Mouse (Mus musculus) bone marrow macrophage, adult 2 months (primary cell): Measurements from ENCODE around the gene Cpsf4. TPM values are rescaled to one million over a fixed set of nuclear protein-coding genes. Genes with fewer than 3 reads are reported as not detected.
"Not testable (repeated sequence)": the region's sequence is repeated elsewhere in the genome, so short reads cannot be mapped to it uniquely, and the experiment has no call there.

ENCODE experiments used
- H3K27ac ChIP-seq: 2 replicates; pipeline ENCODE4 v1.5.1; 2012; ENCODE audit warnings: low read depth, low read length; ENCODE audit not compliant: insufficient read depth
- H3K4me1 ChIP-seq: 2 replicates; pipeline ENCODE4 v1.6.1; 2012; ENCODE audit warnings: low read length; ENCODE audit not compliant: control insufficient read depth, insufficient read depth
- H3K4me3 ChIP-seq: 2 replicates; pipeline ENCODE4 v1.5.1; 2012; ENCODE audit warnings: mild to moderate bottlenecking, low read length, moderate library complexity; ENCODE audit not compliant: insufficient read depth
- CTCF ChIP-seq: IDR thresholded peaks from 2 replicates; pipeline ENCODE4 v1.5.1; 2012; ENCODE audit warnings: low read depth, mild to moderate bottlenecking, low read length, moderate library complexity
- POLR2A ChIP-seq: IDR thresholded peaks from 2 replicates; pipeline ENCODE4 v1.6.1; 2012; ENCODE audit warnings: mild to moderate bottlenecking, low read depth, low read length, borderline replicate concordance
- polyA plus RNA-seq: library from polyadenylated mRNA; stranded (reverse); fragments of >200 nt; gene quantifications from 2 replicates; pipeline ENCODE4 v1.2.4, GENCODE M21; 2012; ENCODE audit not compliant: missing spikeins, insufficient read depth, insufficient read length

The Cpsf4 gene
- polyA plus RNA-seq, 1 experiment: 24.9 TPM

- Histone ChIP-seq H3K27ac (no peak overlapping the region), H3K4me1 (0 out of 2 replicates have a peak, but pooled peaks cover 2% of the 10 kb centered on the region), H3K4me3 (no peak overlapping the region)
- no peak for TF ChIP-seq CTCF
- TF ChIP-seq POLR2A: no peak
Measured at GRCm38 (mm10) chr5:145130995-145131394, 36.0 kb upstream of the Cpsf4 start.

GRCm38 (mm10) chr5:145133275-145133674 lies 33.7 kb upstream of the Cpsf4 start:
- not testable (repeated sequence) for H3K4me1 ChIP-seq, H3K4me3 ChIP-seq, H3K27ac ChIP-seq

GRCm38 (mm10) chr5:145138836-145139235 lies 28.2 kb upstream of the Cpsf4 start:
- TF ChIP-seq POLR2A (no peak), CTCF (no peak)

GRCm38 (mm10) chr5:145139571-145140519 lies 27.2 kb upstream of the Cpsf4 start, which contains the start of the genes Pdap1 and Bud31:
TSS of gene Pdap1 (minus strand) at chr5:145140238.
TSS of gene Bud31 (plus strand) at chr5:145140362.
- peaks cover 13% of the 10 kb centered on the region for H3K4me1 ChIP-seq
- H3K4me3 ChIP-seq: peak within 1 kb of the TSS; percentile 96
- TF ChIP-seq CTCF (no peak), POLR2A (no peak)
- H3K27ac ChIP-seq: peak within 1 kb of the TSS; percentile 97

More at GRCm38 (mm10) chr5:145138836-145139235, 28.2 kb upstream of the Cpsf4 start:
- Histone ChIP-seq H3K27ac (no peak overlapping the region), H3K4me3 (peak overlapping the region; percentile 96), H3K4me1 (peaks cover 13% of the 10 kb centered on the region)

- Histone ChIP-seq H3K4me3 (peak overlapping the region; percentile 96), H3K27ac (peak overlapping the region; percentile 97), H3K4me1 (peaks cover 13% of the 10 kb centered on the region)
- TF ChIP-seq CTCF: no peak
- no peak for TF ChIP-seq POLR2A
Measured at GRCm38 (mm10) chr5:145140611-145141010, 26.4 kb upstream of the Cpsf4 start.

GRCm38 (mm10) chr5:145147748-145148147 lies 19.3 kb upstream of the Cpsf4 start:
- Histone ChIP-seq H3K4me1 (no peaks in the 10 kb centered on the region), H3K4me3 (no peak overlapping the region)
- TF ChIP-seq POLR2A: no peak

GRCm38 (mm10) chr5:145149294-145149693 lies 17.7 kb upstream of the Cpsf4 start:
- H3K4me1 ChIP-seq: no peaks in the 10 kb centered on the region
- no peak overlapping the region for H3K4me3 ChIP-seq
- TF ChIP-seq CTCF (no peak), POLR2A (no peak)
- no peak overlapping the region for H3K27ac ChIP-seq

More at GRCm38 (mm10) chr5:145147748-145148147, 19.3 kb upstream of the Cpsf4 start:
- no peak overlapping the region for H3K27ac ChIP-seq

GRCm38 (mm10) chr5:145152690-145153089 lies 14.3 kb upstream of the Cpsf4 start:
- no peaks in the 10 kb centered on the region for H3K4me1 ChIP-seq
- H3K4me3 ChIP-seq: no peak overlapping the region
- TF ChIP-seq CTCF (no peak), POLR2A (no peak)
- H3K27ac ChIP-seq: no peak overlapping the region

- Histone ChIP-seq H3K4me3 (no peak overlapping the region), H3K4me1 (peaks cover 4% of the 10 kb centered on the region; the same call in 1 of the 2 replicates), H3K27ac (no peak overlapping the region)
- TF ChIP-seq POLR2A: no peak
- TF ChIP-seq CTCF: no peak
Measured at GRCm38 (mm10) chr5:145161361-145161760, 5.7 kb upstream of the Cpsf4 start.

GRCm38 (mm10) chr5:145164710-145165109 lies 2.3 kb upstream of the Cpsf4 start:
- Histone ChIP-seq H3K4me1 (peaks cover 11% of the 10 kb centered on the region), H3K4me3 (no peak overlapping the region), H3K27ac (no peak overlapping the region)
- no peak for TF ChIP-seq POLR2A
- TF ChIP-seq CTCF: no peak

GRCm38 (mm10) chr5:145165184-145165583 lies 1.8 kb upstream of the Cpsf4 start:
- Histone ChIP-seq H3K4me3 (no peak overlapping the region), H3K27ac (no peak overlapping the region), H3K4me1 (peaks cover 11% of the 10 kb centered on the region)
- no peak for TF ChIP-seq CTCF
- TF ChIP-seq POLR2A: no peak
